Mouse (Mus musculus) gastrocnemius, postnatal 4 days (tissue): ENCODE data around the gene Abcf2. TPM values are rescaled to one million over a fixed set of nuclear protein-coding genes. Genes with fewer than 3 reads are reported as not detected.

Experiments used
- DNase-seq, 2 experiments: peaks; one replicate each; pipeline ENCODE4 v3.0.0; 2021 to 2022; ENCODE audit warnings: low spot score in 2 of 2, mixed read lengths in 2 of 2
- long read RNA-seq, 2 experiments: library from polyadenylated mRNA; stranded (forward); transcript quantifications; one replicate each; pipeline ENCODE4 v2.0.0; 2021
- total RNA-seq, 2 experiments: library from RNA; stranded (reverse); gene quantifications; 2 replicates each; pipeline ENCODE4 v1.2.3; 2021

Abcf2 gene
- 10 to 100 TPM; 60.6 to 61.0 TPM for total RNA-seq
- long read RNA-seq, experiment 1, transcript Abcf2-201 (14 exons, 2,569 nt) = major isoform, 112 of 139 reads
- long read RNA-seq, experiment 1, partial matches to known transcripts = 9 of 139 reads
- long read RNA-seq, experiment 1, other reads (novel, unspliced or antisense) = 18 of 139 reads
- long read RNA-seq, experiment 2, transcript Abcf2-201 (14 exons, 2,569 nt) = major isoform, 114 of 146 reads
- long read RNA-seq, experiment 2, partial matches to known transcripts = 12 of 146 reads
- long read RNA-seq, experiment 2, other reads (novel, unspliced or antisense) = 20 of 146 reads

DNA sequence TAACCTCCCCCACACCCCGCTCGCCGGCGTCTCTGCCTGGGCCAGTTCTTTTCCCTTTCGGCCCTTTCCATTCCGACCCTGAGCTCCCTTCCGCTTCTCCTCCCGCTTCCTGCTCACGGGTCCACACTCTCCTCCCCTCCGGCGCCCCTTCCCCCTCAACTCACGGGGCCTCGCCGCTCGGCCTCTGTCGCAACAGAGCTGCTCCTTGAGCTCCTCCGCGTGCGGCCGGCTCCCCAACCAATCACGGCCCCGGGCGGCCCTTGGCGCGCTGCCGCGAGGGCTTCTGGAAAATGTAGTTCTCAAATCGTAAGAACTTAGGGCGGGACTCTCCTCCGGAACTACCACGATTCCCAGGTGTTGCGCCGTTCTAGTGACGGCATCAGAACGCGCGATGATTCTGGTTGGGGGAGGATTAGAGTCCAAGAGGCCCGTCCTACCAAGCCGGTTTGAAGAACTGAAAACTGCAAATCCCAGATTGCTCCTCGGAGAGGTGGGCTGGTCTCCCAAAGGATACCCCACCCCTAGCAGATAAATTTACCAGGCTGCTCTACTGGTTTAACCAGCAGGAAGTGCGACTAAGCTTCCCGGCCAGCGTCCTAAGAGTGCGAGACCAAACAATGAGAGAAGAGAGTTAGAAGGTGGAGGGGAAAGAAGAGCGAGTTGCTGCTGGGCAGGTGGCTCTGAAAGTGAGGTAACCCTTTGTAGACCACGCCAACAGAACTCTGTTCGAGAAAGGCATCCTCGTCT, at the start of gene Abcf2:
TSS of gene Abcf2 (minus strand) at position 285 of the 747 bp plus-strand sequence.
- peak; percentile 100 for DNase-seq

DNA sequence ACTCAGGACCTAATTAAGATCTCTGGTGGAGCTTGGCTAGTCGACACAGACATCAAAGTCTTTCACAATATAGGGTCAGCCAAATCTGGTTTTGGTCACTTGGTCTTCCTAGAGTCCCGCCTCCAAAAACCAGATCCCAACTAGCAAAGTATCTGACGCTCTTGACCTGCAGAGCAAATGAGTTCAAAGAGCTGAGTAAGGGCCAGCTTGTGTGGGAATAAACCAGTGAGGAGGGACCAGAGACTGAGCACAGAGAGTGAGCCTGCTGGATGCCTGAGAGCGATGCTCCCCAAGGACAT, 47.5 kb upstream of the Abcf2 start:
- DNase-seq = no peak

DNA sequence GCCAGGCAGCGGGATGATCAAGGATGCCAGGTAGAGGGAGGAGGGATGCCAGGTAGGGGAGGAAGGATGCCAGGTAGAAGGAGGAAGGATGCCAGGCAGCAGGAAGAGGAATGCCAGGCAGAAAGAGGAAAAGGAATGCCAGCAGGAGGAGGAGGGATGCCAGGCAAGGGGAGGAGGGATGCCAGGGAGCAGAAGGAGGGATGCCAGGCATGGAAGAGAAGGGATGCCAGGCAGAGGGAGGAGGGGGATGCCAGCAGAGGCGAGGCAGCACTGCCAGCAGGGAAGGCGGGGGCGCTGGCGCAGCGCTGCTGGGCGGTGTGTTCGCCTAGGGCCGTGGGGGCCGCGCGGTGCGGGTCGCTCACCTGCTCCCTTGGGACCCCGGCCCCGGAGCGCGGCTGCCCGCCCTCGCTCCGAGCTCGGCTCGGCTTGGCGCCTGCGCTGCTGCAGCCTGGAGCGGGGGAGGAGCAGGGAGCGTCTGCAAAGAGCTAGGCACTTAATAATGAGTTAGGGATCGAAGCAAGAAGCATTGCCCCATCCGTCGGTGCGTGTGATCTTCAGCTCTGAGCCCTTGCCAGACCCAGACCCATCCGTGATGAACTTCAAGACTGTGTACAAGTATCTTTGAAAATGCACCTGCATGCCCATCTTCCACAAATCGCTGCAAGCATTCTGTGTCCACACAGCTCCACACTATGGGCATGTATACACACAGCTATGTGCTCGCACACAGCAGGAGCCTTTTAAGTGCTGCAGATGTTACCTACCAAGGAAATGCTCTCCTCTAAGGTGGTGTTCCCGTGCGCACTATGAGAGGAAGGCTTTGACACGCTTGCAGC, 46.9 kb upstream of the Abcf2 start, which contains the start of gene Smarcd3:
TSS of gene Smarcd3 (minus strand) at position 426 of the 836 bp plus-strand sequence.
- peak in 1 of 2 experiments; percentile 49 for DNase-seq

DNA sequence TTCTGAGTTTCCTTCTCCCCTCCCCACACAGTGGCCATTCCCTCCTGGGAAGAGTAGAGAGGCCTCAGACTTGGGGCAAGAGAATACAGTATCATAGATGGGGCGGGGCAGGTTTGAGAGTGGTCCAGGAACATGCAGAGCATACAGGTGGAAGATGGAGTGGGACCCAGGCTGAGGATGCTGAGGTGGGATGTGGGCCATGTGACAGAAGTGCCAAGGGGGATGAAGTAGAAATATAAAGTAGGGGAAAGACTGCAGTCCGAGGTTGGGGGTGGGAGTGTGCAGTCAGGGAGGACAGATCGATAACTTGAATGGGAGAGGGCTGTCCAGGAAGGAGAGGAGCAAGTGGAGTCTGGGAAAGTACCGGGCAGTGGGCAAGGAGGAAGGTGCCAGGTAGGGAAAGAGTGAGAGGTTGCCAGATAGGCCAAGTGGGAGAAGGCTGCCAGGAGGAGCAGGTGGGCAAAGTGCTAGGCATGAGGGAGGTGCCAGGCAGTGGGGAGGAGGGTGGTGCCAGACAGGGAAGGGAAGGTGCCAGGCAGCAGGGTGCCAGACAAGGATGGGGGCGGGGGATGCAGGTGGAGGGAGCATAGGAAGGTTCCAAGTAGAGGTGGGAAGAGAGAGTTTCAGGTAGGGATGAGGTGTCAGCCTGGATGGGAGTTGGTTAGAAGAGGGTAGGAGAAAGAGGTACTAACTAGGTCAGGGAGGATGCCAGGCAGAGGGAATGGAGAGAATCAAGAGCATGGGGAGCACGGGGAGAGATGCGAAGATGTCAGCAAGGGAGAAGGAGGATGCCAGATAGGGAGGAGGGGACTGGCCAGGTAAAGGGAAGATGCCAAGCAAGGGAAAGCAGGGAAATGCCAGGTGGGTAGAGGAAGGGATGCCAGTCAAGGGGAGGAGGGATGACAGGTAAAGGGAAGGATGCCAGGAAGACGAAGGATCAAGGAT, 46.0 kb upstream of the Abcf2 start:
- no peak for DNase-seq

DNA sequence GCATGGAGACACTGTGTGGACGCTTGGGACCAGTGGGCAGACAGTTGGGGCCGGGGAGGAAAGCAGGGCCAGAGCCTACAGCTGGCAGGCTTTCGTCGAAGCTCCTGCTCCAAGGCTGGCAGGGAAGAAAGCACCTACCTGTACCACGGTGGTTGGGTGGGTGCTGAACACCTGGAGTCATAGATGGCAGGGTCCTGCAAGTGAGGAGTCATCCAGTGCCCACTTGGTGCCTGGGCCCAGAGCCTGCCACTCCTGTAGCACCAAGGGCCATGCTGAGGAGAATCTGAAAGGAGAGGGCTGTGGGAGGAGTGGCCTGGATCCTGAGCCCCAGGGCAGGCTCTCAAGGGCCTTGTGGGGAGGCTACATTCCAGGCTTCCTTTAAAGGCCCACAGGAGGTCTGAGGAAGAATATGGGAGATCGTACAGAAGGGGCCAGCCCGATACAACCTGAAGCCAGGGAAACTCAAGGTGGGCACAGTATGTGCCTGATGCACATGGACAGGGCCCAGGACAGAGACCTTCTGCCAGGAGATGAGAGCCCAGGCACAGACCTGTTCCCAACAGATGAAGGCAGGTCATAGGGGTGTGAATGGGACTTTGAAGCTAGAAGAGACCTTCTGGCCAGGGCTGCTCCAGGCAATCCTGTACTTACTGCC, 45.2 kb upstream of the Abcf2 start:
- DNase-seq = no peak

DNA sequence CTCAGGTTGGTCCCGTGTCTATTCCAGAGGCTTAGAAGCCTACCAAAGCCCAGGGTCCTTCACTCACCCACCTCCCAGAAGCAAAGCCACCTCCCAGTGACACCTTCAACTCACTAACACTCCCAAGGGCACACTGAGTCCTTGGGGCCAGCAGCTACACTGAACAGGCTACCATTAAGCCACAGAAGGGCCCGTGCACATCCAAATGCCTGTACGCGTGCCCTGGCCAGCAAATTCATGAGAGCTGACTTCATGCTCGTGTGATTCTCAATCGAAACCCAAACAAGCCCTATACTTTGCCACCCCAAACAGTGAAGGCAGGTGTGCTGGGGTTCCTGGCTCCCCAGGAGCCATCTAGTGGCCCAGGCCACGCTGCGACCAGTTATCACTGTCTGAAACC, 43.4 kb upstream of the Abcf2 start:
- no peak for DNase-seq

DNA sequence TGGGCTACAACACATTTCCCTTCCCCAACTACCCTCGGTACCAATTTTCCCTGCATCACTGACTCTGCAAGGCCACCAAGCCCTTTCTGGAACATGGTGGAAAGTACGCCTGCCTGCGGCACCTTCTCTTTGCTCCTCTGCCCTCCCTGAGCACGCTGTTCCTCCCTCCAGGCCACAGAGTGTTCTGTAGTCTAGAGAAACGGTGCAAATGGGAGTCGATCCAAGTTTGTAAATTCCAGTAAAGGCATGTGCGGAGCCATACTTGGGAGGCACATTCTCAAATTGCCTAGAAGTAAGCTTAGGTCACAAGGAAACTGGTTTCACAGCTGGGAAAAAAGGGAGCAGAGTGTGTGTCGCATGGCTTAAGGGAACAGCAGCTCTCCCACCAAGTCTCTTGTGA, 42.8 kb upstream of the Abcf2 start:
- no peak for DNase-seq

DNA sequence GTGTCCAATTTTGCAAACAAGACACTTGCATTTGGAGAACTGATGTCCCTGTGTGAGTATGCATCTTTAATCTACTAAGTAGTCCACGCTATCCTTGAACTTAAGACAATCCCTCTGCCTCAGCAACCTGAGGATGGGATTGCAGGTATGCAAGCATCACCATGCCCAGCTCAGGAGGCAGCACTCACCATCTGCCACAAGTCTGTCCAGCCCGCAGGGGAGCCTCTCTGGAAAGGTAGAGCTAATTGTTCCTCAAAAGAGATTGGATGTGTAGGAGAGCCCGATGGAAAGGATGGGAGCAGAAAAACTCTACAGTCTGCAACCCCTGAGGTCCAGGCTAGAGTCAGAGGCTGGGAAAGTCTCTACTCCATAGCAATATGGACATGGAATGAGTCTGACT, 41.7 kb upstream of the Abcf2 start:
- DNase-seq = no peak

DNA sequence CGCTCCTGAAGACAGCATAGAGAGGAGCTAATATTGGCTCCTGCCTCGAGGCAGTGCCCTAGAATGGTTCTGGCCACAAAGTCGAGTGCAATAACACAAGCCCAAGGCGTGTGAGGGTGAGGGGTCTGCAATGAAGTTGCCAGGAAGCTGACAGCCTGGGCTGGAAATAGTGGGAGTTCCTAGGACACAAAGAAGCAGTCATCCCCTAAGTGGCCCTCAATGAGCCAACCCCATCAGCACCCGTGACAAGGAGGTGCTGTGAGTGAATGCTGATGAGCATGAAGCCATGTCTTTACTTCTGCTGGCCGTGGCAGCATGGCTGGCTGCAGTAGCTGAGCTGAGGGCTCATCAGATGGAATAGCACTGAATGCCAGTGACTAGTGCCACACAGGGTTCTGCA, 37.8 kb upstream of the Abcf2 start:
- no peak for DNase-seq

DNA sequence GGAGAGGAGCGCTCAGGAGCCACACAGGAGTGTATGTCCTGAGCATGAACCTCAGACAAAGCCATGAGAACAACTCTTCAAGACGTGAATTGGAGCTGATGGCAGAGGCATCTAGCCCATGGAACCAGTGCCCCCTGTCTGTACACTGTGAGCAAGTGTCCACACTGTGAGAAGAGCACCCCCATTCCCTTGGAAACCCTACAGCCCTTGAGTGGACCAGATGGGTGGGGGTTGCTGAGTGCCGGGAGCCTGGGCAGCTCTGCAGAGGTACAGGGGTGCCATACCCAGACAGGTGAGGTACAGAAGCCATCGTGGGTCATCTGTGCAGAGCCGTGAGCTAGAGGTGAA, 35.0 kb upstream of the Abcf2 start:
- DNase-seq = no peak

DNA sequence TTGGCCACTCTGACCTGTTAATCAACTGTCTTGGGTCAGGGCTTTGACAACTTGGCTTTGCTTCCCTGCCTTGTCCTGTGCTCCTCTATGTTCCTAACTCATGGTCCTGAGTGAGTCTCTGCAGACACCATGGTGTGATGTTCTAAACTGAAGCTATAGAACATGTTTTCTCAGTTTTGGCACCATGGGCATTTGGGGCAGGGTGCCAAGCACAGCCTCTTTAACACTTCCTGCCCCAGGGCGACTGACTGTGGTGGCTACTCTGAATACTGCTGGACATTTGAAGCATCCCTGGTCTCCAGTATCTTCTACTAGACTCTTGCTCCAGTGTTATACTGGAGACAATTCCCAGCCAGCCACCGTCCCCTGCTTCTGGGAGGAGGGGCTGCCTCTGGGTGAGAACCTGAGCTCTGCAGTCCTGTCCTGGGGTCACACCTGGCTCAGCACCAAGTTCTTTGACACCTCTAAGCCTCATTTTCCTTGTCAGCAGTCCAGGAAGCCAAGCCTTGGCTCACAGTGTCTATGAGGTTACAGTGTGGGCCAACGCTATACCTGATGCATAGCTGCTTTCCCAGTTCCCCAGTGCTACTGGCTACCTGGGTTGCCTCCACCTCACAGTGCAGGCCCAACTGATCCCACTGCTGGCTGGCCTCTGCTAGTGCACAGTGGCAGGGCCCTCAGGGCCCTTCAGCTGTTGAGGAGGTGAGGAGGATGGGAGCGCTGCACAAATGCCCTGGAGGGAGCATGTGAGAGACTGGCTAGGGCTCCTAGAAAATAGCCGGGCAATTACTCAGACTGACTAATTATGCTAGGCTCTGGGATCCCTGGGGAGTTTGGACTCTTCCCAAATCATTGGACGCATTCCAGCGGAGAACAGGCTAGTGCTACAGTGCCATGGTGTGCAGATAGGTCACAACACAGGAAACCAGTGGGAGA, 34.4 kb upstream of the Abcf2 start:
- DNase-seq = no peak

DNA sequence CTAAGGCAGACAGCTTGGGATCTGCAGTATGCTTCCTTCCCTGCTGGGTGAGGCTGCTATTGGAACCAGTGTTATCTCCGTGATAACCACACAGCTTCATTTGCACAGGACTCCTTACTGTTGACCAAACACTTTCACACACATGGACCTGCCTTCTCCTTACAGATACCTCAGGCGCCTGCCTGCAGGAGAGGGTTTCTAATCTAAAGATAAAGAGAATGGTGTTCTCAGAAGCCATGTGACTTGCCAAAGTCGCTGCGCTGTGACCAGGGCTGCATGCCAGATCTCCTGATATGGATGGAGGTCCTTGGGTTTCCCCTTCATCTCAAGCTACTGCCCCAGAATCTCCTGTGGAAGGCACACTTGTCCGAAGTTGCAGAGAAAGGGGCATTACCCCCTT, 32.1 kb upstream of the Abcf2 start:
- no peak for DNase-seq

DNA sequence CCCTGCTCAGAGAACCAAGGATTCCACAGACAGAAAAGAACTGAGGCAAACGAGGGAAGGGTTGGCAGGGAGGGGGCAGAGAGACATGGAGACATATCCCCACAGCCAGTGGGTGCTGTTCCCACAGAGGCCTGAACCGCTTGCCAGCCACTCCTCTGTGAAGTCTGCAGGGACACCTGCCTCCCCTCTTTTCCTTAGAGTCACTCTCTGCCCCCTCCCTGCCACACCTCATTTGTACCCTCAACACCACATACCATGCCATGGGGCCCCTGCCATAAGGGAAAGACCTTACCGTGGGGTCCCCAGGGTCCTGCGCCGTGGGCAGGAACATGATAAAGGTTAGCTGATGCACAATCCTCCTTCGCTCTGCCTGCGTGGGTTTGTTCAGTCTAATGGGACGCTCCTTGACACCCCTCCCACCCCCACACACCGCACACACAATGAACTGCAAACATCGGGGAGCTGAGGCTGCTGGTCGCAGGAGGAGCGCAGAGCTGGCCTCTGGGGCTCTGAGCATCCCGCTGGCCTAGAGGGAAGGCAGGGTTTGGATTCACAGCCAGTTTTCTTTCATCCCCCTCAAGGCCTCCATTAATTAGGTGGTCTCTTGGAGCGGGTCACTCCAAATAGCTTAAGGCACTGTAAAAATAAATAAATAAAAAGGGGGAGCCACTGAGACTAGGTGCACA, 28.9 kb upstream of the Abcf2 start:
- peak in 1 of 2 experiments; percentile 8 for DNase-seq

DNA sequence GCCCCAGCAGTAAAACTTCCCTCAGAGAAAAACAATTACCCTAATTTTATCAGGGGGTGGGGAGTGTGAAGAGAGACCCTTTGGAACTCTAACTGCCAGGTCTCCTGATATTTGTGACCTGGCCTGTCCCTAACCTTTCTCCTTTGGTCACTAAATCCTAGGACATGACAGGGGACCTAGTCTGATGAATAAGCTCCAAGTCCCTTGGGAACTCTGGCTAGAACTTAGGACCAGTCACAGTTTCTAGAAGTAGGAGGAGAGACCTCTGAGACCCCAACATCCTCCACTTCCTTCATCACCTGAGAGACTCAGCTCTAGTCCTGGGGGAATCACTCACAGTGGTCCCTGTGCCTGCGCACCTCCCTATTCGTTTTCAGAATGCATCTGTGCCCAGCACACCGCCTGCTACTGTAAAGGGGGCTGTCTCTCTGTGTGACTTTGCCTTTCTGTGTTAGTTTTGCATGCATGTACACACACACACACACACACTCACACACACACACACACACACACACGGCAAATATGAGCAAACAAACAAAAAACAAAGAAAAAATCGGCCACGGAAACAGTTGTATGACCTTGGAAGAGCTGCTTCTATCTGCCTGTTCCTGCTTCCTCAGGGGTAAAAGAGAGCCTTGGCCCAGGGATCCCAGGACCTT, 28.2 kb upstream of the Abcf2 start:
- DNase-seq = peak in 1 of 2 experiments; percentile 6

DNA sequence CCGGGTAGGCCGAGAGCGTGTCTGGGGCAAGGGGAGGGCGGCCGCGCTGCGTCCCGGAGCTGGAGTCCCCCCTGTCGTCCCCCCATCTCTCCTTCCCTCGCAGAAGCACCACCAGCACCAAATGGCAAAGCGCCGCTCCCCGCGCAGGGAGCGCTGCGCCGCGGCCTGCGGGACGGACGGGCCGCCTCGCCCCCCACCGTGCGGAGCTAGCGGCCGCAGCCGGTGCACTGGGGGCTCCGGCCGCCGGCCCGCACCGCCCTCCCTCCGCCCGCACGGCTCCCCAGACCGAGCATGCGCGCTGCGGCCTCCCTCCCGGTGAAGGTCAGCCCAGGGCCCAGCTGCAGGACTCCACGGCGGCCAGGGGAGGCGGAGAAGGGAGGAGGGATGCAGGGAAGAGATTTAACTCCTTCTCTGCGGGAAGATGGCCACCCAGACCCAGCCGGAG, 27.4 kb upstream of the Abcf2 start:
- DNase-seq = peak; percentile 88 to 92

DNA sequence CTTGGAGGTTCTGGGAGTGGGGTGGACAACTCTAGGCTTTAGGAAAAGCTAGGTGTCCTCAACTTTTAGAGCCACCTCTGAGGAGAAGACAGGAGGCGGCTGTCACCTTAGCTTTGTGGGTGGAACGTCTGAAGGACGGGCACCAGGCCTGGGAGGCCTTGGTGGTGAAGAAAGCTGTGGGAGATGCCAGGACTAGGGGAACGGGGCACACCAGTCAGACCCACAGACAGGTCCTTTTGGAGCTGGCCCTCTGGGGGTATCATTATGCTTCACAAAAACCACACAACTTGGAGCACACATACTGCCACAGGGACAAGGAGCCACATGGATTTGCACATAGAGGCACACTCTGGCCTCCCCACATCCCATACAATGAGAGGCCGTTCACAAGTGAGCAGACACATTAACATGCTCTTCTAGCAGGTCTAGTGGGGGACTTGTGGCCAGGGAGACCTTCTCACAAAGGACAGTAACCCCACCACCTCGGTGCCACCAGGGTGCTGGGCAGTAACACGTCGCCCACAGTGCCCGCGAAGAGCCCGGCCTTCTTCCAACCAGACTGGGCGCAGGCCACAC, 26.9 kb upstream of the Abcf2 start:
- peak in 1 of 2 experiments; percentile 24 for DNase-seq

DNA sequence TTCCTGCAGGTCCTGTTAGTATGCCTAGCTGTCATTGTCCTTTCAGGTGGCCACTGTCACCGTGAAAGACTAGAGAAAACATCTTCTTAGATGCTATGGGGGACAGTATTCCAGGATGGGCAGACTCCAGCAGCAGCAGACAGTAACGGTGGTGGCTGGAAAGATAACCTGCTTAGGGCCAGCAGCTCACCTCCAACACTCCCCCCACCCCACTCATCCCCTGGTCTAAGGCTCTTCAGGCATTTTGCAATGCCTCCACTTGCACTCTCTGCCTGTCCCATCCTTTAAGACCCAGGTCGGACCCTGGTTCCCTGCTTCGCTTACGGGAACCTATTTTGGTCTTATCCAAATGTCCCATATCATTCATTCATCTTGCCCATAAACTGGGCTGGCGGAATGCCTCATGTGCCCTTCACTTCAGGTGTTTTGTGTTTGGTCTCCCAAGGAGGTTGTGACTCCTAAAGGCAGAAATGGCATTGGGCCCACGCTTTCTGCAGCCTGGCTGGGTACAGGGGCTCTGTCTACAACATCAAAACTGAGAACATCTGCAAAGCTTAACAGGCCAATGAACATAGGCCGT, 26.3 kb upstream of the Abcf2 start:
- peak in 1 of 2 experiments; percentile 25 for DNase-seq
